Mouse (Mus musculus): ENCODE data around the gene Meis1. TPM values are rescaled to one million over a fixed set of nuclear protein-coding genes. Genes with fewer than 3 reads are reported as not detected.

Meis1 gene
- polyA plus RNA-seq, 1 experiment from 2014 or later: 113 TPM

DNA sequence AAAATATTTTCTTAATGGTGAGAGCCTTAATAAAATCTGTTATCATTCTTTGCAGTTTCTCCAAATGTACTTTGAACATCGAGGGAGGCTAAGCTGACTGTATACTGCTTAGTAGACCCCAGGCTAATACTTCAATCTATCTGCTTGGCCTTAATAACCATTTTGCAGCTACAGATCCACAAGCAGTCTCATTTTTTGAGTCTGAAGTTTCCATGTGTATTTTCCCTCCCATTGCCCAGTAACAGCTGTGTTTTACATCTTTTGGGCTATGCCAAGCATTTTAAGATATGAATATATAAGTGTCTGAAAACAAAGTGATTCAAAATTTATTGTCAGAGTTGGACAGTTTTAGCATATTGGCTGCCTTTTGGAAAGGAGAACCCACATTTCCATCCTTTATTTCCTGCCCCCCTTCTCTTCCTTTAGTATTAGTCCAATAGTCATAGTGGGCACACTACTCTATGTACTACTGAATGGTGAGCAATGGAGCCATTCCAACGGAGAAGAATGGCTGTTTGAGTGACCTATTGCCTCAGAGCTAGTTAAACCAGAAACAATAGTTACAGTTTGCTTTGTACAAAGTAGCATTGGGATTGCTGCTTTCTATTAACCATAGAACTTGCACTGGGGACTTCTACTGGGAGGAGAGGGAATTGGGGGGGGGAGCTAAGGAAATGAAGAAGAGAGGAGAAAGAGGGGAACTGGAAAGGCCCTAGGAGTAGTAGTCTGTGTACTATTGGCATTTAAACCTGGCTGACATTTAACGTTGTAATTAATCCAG lies 12.7 kb downstream of the Meis1 start:
- Histone ChIP-seq H3K9ac (no peak overlapping the region), H3K4me2 (replicated peaks) (no peak overlapping the region), H3K27me3 (peaks cover 14% of the 10 kb centered on the region), H3K27ac (0 out of 2 replicates have a peak overlapping the region, but pooled peaks have one; percentile 50), H3K4me1 (peaks cover 12% of the 10 kb centered on the region), H3K36me3 (0 out of 2 replicates have a peak, but pooled peaks cover 3% of the 10 kb centered on the region), H3K9me3 (no peaks in the 10 kb centered on the region), H3K4me3 (no peak overlapping the region)
- WGBS: 50% methylated on average over 3 of the region's 3 CpGs
- no peak for ATAC-seq (ENCODE audit: insufficient number of reproducible peaks, insufficient read depth, low FRiP score, low TSS enrichment)

DNA sequence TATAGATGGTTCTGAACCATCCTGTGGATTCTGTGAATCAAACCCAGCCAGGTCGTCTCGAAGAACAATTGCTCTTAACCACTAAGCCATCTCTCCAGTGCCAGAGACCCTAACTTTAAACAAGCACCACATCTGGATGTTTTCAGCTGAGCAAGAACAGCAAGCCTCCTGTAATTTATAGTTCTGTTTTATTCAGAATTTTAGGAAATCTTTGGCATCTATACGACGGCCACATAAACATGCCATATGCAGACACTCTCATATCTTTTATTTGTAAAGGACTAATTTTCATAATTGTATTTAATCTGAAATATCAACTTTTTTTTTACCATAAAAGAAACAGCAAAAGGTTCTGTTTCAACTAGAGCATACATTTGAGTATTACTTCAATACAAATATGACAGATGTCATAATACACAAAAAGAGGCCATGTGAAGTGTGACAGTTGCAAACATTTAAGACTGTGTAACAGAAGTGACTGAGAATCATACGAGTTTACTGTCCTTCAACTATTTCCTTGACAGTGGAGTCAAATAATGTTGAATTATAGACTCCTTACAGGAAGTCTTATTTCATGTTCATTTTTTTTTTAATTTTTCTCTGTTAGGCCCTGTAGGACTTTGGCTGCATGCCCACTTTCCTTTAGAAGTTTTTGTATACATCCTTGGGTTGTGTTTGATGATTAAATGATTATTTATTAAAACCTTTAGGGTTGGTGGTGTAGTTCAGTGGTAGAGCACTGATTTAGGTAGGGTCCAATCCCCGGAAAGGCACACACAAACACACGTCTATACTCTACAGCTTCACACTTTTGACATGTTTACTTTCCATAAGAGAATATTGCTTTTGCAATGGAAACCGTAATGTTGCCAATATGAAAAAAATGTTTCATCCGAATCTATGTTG lies 13.5 kb downstream of the Meis1 start:
- Histone ChIP-seq H3K9ac (no peak overlapping the region), H3K27ac (no peak overlapping the region), H3K4me2 (replicated peaks) (no peak overlapping the region), H3K36me3 (peaks cover 3% of the 10 kb centered on the region; the same call in 1 of the 2 replicates), H3K4me3 (no peak overlapping the region), H3K9me3 (no peaks in the 10 kb centered on the region), H3K27me3 (peaks cover 12% of the 10 kb centered on the region), H3K4me1 (peaks cover 12% of the 10 kb centered on the region)
- no peak for ATAC-seq (ENCODE audit: insufficient number of reproducible peaks, insufficient read depth, low FRiP score, low TSS enrichment)
- WGBS: 72% methylated on average over 9 of the region's 9 CpGs

DNA sequence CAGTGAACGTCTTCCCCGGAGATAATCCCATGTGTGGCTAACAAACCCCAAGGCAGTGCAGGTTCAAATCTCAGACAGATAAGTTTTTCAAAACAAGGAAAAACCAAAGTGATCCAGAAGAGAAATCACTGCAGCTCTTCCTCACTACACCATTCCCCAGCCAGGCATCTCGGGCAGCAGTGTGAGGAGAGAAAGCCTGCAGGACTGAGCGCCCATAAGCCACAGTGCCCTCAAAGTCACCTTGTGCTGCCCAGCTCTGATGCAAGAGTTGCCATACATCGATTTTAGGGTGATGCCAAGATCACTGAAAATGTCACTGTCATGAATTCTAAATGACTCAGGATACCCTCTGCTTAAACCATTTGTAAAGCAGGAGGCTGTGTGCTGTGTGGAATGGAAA lies 15.7 kb downstream of the Meis1 start:
- Histone ChIP-seq H3K36me3 (peaks cover 3% of the 10 kb centered on the region; the same call in 1 of the 2 replicates), H3K4me2 (replicated peaks) (no peak overlapping the region), H3K27ac (no peak overlapping the region), H3K27me3 (0 out of 2 replicates have a peak, but pooled peaks cover 1% of the 10 kb centered on the region), H3K4me1 (peaks cover 10% of the 10 kb centered on the region), H3K9ac (no peak overlapping the region), H3K4me3 (no peak overlapping the region), H3K9me3 (no peaks in the 10 kb centered on the region)
- no peak for ATAC-seq (ENCODE audit: insufficient number of reproducible peaks, insufficient read depth, low FRiP score, low TSS enrichment)
- WGBS: 56% methylated on average over 5 of the region's 5 CpGs

DNA sequence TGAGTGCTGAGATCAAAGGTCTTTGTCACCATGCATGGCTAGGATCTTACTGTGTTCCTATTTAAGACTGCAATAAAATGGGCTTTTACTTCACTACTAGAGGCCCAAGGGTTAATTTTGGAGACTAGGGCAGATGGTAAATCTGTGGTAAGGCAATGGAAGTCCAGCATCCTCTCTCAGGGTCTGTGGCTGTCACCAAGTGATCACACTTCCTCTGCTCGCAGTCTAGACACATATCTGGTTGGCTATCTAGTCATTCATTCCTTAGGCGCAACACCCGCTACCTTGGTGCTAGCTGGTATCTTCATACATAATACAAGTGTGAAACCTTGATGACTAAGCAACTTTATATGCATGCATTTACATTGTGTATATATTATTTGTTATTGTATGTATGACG lies 22.0 kb downstream of the Meis1 start:
- Histone ChIP-seq H3K27me3 (no peaks in the 10 kb centered on the region), H3K4me2 (replicated peaks) (no peak overlapping the region), H3K9ac (no peak overlapping the region), H3K36me3 (peaks cover 21% of the 10 kb centered on the region), H3K27ac (no peak overlapping the region), H3K4me3 (no peak overlapping the region), H3K9me3 (no peaks in the 10 kb centered on the region), H3K4me1 (peaks cover 2% of the 10 kb centered on the region; the same call in 1 of the 2 replicates)
- WGBS: 95% methylated on average over 4 of the region's 4 CpGs
- no peak for ATAC-seq (ENCODE audit: insufficient number of reproducible peaks, insufficient read depth, low FRiP score, low TSS enrichment)

DNA sequence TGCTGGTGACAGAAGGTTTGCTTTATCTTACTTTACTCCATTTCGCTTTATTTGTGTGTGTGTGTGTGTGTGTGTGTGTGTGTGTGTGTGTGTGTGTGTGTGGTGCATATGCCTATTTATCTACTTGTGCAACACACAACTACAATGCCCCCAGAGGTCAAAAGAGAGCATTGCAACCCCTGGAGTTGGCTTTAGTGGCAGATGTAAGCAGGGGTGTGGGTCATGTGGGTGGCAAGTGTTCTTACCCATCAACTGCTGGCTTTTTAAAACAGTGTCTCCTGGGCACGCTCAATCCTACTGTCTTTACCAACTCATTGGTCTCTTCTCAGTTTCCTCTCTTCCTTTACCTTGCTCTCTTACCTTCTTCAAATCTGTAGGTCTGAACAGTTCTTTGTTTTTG lies 22.5 kb downstream of the Meis1 start:
- Histone ChIP-seq H3K27ac (no peak overlapping the region), H3K4me2 (replicated peaks) (no peak overlapping the region), H3K4me3 (no peak overlapping the region), H3K4me1 (peaks cover 2% of the 10 kb centered on the region; the same call in 1 of the 2 replicates), H3K36me3 (peaks cover 21% of the 10 kb centered on the region), H3K9me3 (no peaks in the 10 kb centered on the region), H3K9ac (no peak overlapping the region), H3K27me3 (no peaks in the 10 kb centered on the region)
- 96% methylated on average over 2 of the region's 2 CpGs for WGBS
- ATAC-seq (ENCODE audit: insufficient number of reproducible peaks, insufficient read depth, low FRiP score, low TSS enrichment): no peak

GRCm38 (mm10) chr11:18992796-18993195 lies 26.0 kb downstream of the Meis1 start:
- Histone ChIP-seq H3K9ac (no peak overlapping the region), H3K9me3 (no peaks in the 10 kb centered on the region), H3K27ac (no peak overlapping the region), H3K4me2 (replicated peaks) (no peak overlapping the region), H3K4me3 (no peak overlapping the region), H3K36me3 (peaks cover 26% of the 10 kb centered on the region), H3K4me1 (peaks cover 8% of the 10 kb centered on the region), H3K27me3 (no peaks in the 10 kb centered on the region)
- 67% methylated on average over 6 of the region's 6 CpGs for WGBS
- ATAC-seq (ENCODE audit: insufficient number of reproducible peaks, insufficient read depth, low FRiP score, low TSS enrichment): no peak

DNA sequence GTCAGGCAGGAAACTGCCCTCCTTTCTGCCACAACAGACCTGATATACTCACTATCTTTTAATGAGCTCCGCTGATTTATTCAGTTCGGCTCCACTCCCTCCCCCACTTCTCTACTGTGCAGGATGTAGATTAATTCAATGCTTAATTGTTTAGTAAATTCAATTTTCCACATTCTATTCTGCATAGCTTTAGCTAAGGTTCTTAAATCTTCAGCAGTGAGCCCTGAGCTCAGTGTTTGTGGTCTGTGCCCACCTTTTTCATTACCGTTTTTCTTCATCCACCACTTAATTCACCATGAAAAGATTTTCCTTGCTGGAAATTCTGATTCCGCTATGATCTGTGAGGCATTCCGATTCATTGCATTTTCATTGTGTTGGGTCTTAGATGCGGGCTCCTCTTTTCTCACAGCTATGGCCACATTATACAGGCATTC lies 28.5 kb downstream of the Meis1 start:
- H3K4me2 ChIP-seq (replicated peaks): no peak overlapping the region
- peaks cover 19% of the 10 kb centered on the region for H3K36me3 ChIP-seq
- H3K9ac ChIP-seq: no peak overlapping the region
- H3K4me3 ChIP-seq: no peak overlapping the region
- 72% methylated on average over 6 of the region's 6 CpGs for WGBS
- H3K27me3 ChIP-seq: no peaks in the 10 kb centered on the region
- H3K9me3 ChIP-seq: no peaks in the 10 kb centered on the region
- ATAC-seq (ENCODE audit: insufficient number of reproducible peaks, insufficient read depth, low FRiP score, low TSS enrichment): no peak
- H3K27ac ChIP-seq: no peak overlapping the region
- H3K4me1 ChIP-seq: peaks cover 8% of the 10 kb centered on the region

DNA sequence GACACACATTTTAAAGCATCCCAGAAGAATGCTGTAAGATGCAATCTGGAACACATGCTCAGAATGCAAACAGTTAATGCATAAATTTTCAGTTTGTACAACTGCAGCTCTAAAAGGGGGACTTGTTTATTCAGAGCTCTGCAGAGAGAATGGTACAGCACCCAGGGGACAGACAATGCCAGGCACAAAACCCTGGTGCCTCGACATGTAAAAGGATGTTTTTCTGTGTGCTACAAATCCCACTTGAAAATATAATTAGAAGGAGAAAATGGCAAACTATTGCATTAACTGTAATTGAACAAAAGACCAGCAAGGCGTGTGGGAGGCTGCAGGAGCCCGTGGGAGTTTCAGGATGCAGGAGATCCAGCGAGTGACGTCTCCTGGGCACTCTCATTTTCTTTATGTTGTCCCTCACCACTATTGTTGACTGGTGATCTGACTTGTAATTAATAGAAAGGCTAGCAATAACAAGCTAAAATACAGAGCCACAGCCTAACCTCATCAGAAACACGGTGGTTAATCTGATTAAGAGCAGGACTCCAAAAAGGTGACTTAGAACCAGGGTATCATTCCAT lies 29.0 kb downstream of the Meis1 start:
- Histone ChIP-seq H3K4me3 (no peak overlapping the region), H3K27me3 (no peaks in the 10 kb centered on the region), H3K9me3 (no peaks in the 10 kb centered on the region), H3K36me3 (peaks cover 14% of the 10 kb centered on the region), H3K4me1 (peaks cover 8% of the 10 kb centered on the region), H3K4me2 (replicated peaks) (no peak overlapping the region), H3K9ac (no peak overlapping the region), H3K27ac (no peak overlapping the region)
- ATAC-seq (ENCODE audit: insufficient number of reproducible peaks, insufficient read depth, low FRiP score, low TSS enrichment): no peak
- 58% methylated on average over 6 of the region's 6 CpGs for WGBS

GRCm38 (mm10) chr11:18988637-18989263 lies 30.0 kb downstream of the Meis1 start:
- H3K4me1 ChIP-seq: peaks cover 8% of the 10 kb centered on the region
- H3K36me3 ChIP-seq: peaks cover 18% of the 10 kb centered on the region
- no peak overlapping the region for H3K9ac ChIP-seq
- H3K4me3 ChIP-seq: no peak overlapping the region
- H3K4me2 ChIP-seq (replicated peaks): no peak overlapping the region
- no peak overlapping the region for H3K27ac ChIP-seq
- ATAC-seq (ENCODE audit: insufficient number of reproducible peaks, insufficient read depth, low FRiP score, low TSS enrichment): no peak
- H3K27me3 ChIP-seq: no peaks in the 10 kb centered on the region
- no peaks in the 10 kb centered on the region for H3K9me3 ChIP-seq
- 71% methylated on average over 4 of the region's 4 CpGs for WGBS

DNA sequence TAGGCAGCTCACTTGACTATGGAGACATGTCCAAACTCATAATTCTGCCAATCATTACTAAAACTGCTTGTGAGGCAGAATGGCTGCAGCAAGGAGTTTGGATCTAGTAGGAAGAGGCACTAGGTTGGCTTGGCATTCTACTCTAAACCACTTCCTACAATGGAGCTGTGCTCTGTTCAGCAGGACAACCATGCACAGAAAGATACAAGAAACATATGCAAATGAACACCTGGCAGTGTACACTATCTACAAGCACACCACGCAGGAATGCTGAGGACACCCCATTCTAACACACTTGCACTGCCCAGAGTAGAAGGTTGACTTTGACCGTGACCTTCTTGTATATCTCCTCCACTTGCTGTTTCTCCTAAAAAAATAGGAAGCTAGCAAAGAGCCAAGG lies 35.0 kb downstream of the Meis1 start:
- 88% methylated on average over 2 of the region's 2 CpGs for WGBS
- Histone ChIP-seq H3K27me3 (no peaks in the 10 kb centered on the region), H3K27ac (no peak overlapping the region), H3K4me1 (peaks cover 11% of the 10 kb centered on the region), H3K36me3 (peaks cover 21% of the 10 kb centered on the region), H3K4me3 (no peak overlapping the region), H3K9ac (no peak overlapping the region), H3K9me3 (no peaks in the 10 kb centered on the region), H3K4me2 (replicated peaks) (no peak overlapping the region)
- ATAC-seq (ENCODE audit: insufficient number of reproducible peaks, insufficient read depth, low FRiP score, low TSS enrichment): no peak

DNA sequence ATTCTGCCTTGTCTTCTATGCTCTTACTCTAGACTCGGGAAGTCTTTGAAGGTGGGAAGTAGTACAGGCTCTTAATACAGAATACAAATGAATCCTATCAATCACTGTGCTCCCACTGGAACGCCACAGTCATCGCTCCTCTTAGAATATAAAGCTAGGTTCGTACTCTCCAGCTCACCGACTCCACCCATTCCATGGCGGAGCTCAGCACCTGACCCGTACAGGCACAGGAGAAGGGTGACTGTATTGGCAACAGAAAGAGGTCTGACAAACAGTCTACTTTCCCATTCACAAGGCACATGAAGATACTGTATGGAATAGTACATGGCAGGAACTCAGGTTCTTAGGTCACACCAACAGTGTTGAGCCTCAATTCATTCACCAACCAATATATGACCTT lies 35.5 kb downstream of the Meis1 start:
- H3K4me1 ChIP-seq: peaks cover 11% of the 10 kb centered on the region
- WGBS: 87% methylated on average over 7 of the region's 7 CpGs

More for the DNA sequence above, 35.5 kb downstream of the Meis1 start:
- no peak overlapping the region for H3K9ac ChIP-seq
- H3K27ac ChIP-seq: no peak overlapping the region
- no peak overlapping the region for H3K4me3 ChIP-seq
- ATAC-seq (ENCODE audit: insufficient number of reproducible peaks, insufficient read depth, low FRiP score, low TSS enrichment): no peak
- no peaks in the 10 kb centered on the region for H3K9me3 ChIP-seq
- H3K36me3 ChIP-seq: peaks cover 20% of the 10 kb centered on the region
- H3K4me2 ChIP-seq (replicated peaks): no peak overlapping the region
- H3K27me3 ChIP-seq: no peaks in the 10 kb centered on the region

All from embryonic facial prominence, embryonic 12.5 days (tissue).